Mouse (Mus musculus) stomach, embryonic 14.5 days (tissue): ENCODE results near the gene Ube2i. TPM values are rescaled to one million over a fixed set of nuclear protein-coding genes. Genes with fewer than 3 reads are reported as not detected.

Experiments used
- ATAC-seq: fragments of 200-750 bp; cut with Nextera tagmentation; 2 replicates; pipeline ENCODE4 v1.8.0; 2017; ENCODE audit warnings: low read depth, moderate TSS enrichment; ENCODE audit not compliant: insufficient number of reproducible peaks, insufficient read depth, low FRiP score
- H3K27ac ChIP-seq: fragments of 300-500 bp; sonication (generic); 2 replicates; pipeline ENCODE4 v1.5.1; 2014; ENCODE audit warnings: mild to moderate bottlenecking, low read length, moderate library complexity, mixed read lengths
- H3K27me3 ChIP-seq: fragments of 300-500 bp; sonication (generic); 2 replicates; pipeline ENCODE4 v1.6.1; 2014; ENCODE audit warnings: low read length, control low read depth, mixed read lengths; ENCODE audit not compliant: control insufficient read depth, insufficient read depth
- H3K36me3 ChIP-seq: fragments of 300-500 bp; sonication (generic); 2 replicates; pipeline ENCODE4 v1.6.1; 2014; ENCODE audit warnings: mild to moderate bottlenecking, control low read depth, low read length, moderate library complexity, mixed read lengths; ENCODE audit not compliant: control insufficient read depth, insufficient read depth
- H3K4me1 ChIP-seq: fragments of 300-500 bp; sonication (generic); 2 replicates; pipeline ENCODE4 v1.6.1; 2014; ENCODE audit warnings: low read length, control low read depth, mixed read lengths; ENCODE audit not compliant: control insufficient read depth, insufficient read depth
- H3K4me2 ChIP-seq: fragments of 300-500 bp; sonication (generic); replicated peaks from 2 replicates; pipeline ENCODE4 v1.6.1; 2014; ENCODE audit warnings: low read depth, low read length, control low read depth
- H3K4me3 ChIP-seq: fragments of 300-500 bp; sonication (generic); 2 replicates; pipeline ENCODE4 v1.5.1; 2014; ENCODE audit warnings: low read depth, low read length, control low read depth
- H3K9ac ChIP-seq: fragments of 300-500 bp; sonication (generic); replicated peaks from 2 replicates; pipeline ENCODE4 v1.6.1; 2014; ENCODE audit warnings: low read depth, mild to moderate bottlenecking, control low read depth, low read length, moderate library complexity, mixed read lengths
- H3K9me3 ChIP-seq: fragments of 300-500 bp; sonication (generic); 2 replicates; pipeline ENCODE4 v1.6.1; 2016; ENCODE audit warnings: low read depth, low read length, control low read depth; ENCODE audit not compliant: control insufficient read depth
- WGBS: fragments of 180-500 bp; shearing (Covaris S2); extraction: QIAGEN DNeasy Blood & Tissue Kit; methylation state at CpG from one replicate; pipeline ENCODE4 v1.1.7; 2014; 5-methylcytosine and 5-hydroxymethylcytosine counted together
- polyA plus RNA-seq: library from polyadenylated mRNA; unstranded; fragments of >200 nt; fragmentation: Nextera tagmentation; extraction: Ambion mirVana; gene quantifications from 2 replicates; pipeline ENCODE4 v1.2.1, GENCODE M21; 2014

The Ube2i gene
- polyA plus RNA-seq: 592 and 600 TPM in 2 replicates

- Histone ChIP-seq H3K9me3 (no peaks in the 10 kb centered on the region), H3K27ac (peak within 1 kb of the TSS; percentile 97), H3K27me3 (no peaks in the 10 kb centered on the region), H3K4me3 (peak within 1 kb of the TSS; percentile 98), H3K9ac (peak within 1 kb of the TSS; percentile 100), H3K4me1 (peaks cover 20% of the 10 kb centered on the region), H3K4me2 (peak within 1 kb of the TSS; percentile 17; the same call in 1 of the 2 replicates), H3K36me3 (peaks cover 4% of the 10 kb centered on the region; the same call in 1 of the 2 replicates)
- no peak for ATAC-seq
- WGBS: 79% methylated on average over 9 of the region's 9 CpGs
These were observed at the start of gene Ube2i for GRCm38 (mm10) chr17:25274571-25275346. TSS of gene Ube2i (minus strand) at chr17:25274622.

DNA sequence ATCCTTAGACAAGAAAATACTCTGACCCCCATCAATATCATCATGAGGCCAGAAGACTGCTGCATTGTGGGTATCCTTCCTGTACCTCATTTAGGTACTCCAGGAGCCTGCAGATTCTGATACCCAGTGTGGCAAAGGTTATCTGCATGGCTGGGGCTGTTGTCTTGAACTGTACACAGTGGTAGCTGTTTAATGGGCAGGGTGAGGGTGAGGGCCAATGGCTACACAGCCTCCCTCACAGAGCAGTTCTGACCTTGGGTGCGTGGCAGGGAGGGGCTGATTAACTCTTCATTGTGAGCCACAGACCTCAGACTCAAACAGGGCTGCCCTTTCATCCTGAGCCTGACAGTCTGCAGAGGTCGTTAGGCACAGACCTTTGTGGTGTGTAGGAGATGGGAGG, 48.5 kb upstream of the Ube2i start:
- Histone ChIP-seq H3K27ac (no peak overlapping the region), H3K36me3 (no peaks in the 10 kb centered on the region), H3K4me3 (no peak overlapping the region), H3K9me3 (no peaks in the 10 kb centered on the region), H3K9ac (no peak overlapping the region), H3K27me3 (no peaks in the 10 kb centered on the region), H3K4me2 (no peak overlapping the region), H3K4me1 (no peaks in the 10 kb centered on the region)
- WGBS: 9% methylated on average over 2 of the region's 2 CpGs
- ATAC-seq: no peak

- Histone ChIP-seq H3K9me3 (no peaks in the 10 kb centered on the region), H3K4me2 (no peak overlapping the region), H3K4me1 (no peaks in the 10 kb centered on the region), H3K36me3 (no peaks in the 10 kb centered on the region), H3K27me3 (no peaks in the 10 kb centered on the region), H3K4me3 (no peak overlapping the region), H3K9ac (no peak overlapping the region), H3K27ac (no peak overlapping the region)
- 88% methylated on average over 8 of the region's 8 CpGs for WGBS
- ATAC-seq: no peak
These were observed 46.4 kb upstream of the Ube2i start for GRCm38 (mm10) chr17:25320819-25321218.

- no peak within 1 kb of the TSS for H3K4me3 ChIP-seq
- no peaks in the 10 kb centered on the region for H3K27me3 ChIP-seq
- no peak within 1 kb of the TSS for H3K27ac ChIP-seq
- no peak within 1 kb of the TSS for H3K9ac ChIP-seq
- no peak for ATAC-seq
- WGBS: 71% methylated on average over 5 of the region's 5 CpGs
- no peaks in the 10 kb centered on the region for H3K36me3 ChIP-seq
- no peaks in the 10 kb centered on the region for H3K9me3 ChIP-seq
- no peak within 1 kb of the TSS for H3K4me2 ChIP-seq
- no peaks in the 10 kb centered on the region for H3K4me1 ChIP-seq
These were observed 43.9 kb upstream of the Ube2i start, which contains the start of gene Prss29 for GRCm38 (mm10) chr17:25318354-25318753. TSS of gene Prss29 (plus strand) at chr17:25318654.

DNA sequence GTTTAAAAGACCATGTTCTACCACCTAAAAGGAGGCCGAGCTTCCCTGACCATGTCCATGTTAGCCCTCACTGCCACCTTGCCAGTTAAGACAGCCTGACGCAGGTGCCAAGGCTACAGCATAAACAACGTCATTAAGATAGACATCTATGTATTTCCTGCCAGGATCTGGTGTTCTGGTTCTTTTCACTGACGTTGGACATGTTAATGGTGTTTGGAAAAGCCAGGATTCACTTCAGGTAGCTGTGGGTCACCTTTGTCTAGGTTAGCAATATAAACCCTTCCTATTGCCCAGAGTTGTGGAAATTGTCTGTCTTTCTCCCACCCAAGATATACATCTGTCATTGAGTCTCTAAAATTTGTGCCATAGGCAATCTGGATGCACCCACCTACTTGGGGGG, 33.9 kb upstream of the Ube2i start, which contains the start of gene Prss28:
Prss28 (plus strand) TSS at position 301 of the 400 bp plus-strand sequence.
- Histone ChIP-seq H3K27ac (no peak within 1 kb of the TSS), H3K36me3 (no peaks in the 10 kb centered on the region), H3K4me3 (no peak within 1 kb of the TSS), H3K27me3 (no peaks in the 10 kb centered on the region), H3K4me2 (no peak within 1 kb of the TSS), H3K9ac (no peak within 1 kb of the TSS), H3K9me3 (no peaks in the 10 kb centered on the region), H3K4me1 (no peaks in the 10 kb centered on the region)
- no peak for ATAC-seq
- 51% methylated on average over 4 of the region's 4 CpGs for WGBS

- Histone ChIP-seq H3K27ac (no peak within 1 kb of the TSS), H3K4me1 (no peaks in the 10 kb centered on the region), H3K27me3 (no peaks in the 10 kb centered on the region), H3K4me2 (no peak within 1 kb of the TSS), H3K9ac (no peak within 1 kb of the TSS), H3K36me3 (no peaks in the 10 kb centered on the region), H3K9me3 (no peaks in the 10 kb centered on the region), H3K4me3 (no peak within 1 kb of the TSS)
- WGBS: 70% methylated on average over 5 of the region's 5 CpGs
- no peak for ATAC-seq
These were observed 23.7 kb upstream of the Ube2i start, which contains the start of gene Prss34 for GRCm38 (mm10) chr17:25298094-25298493. TSS of gene Prss34 (plus strand) at chr17:25298394.

DNA sequence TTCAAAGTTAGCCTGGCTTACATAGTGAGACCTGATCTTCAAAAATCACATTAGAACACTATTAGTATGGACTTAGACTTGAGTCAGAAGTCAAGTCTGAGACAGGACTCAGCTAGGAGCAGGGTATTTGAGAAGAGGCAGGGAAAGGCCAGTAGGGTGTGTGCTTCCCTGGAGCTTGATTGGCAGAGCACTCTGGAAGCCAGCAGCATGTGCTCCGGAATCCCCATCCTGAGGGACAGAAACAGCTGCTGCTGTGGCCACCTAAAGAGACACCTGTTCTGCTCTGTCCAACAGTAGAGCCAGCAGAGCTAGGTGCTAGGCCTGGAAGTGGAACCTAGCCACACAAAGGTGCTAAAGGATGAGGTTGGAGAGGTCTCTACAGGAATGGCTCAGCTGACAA, 19.7 kb upstream of the Ube2i start:
- no peaks in the 10 kb centered on the region for H3K4me1 ChIP-seq
- H3K36me3 ChIP-seq: no peaks in the 10 kb centered on the region
- WGBS: 60% methylated on average over 1 of the region's 1 CpGs
- no peak overlapping the region for H3K27ac ChIP-seq
- H3K4me3 ChIP-seq: no peak overlapping the region
- no peak overlapping the region for H3K9ac ChIP-seq
- no peaks in the 10 kb centered on the region for H3K9me3 ChIP-seq
- H3K27me3 ChIP-seq: no peaks in the 10 kb centered on the region
- no peak overlapping the region for H3K4me2 ChIP-seq
- ATAC-seq: no peak

GRCm38 (mm10) chr17:25293495-25293894, 19.1 kb upstream of the Ube2i start:
- H3K9ac ChIP-seq: no peak overlapping the region
- no peaks in the 10 kb centered on the region for H3K4me1 ChIP-seq
- no peaks in the 10 kb centered on the region for H3K9me3 ChIP-seq
- H3K36me3 ChIP-seq: no peaks in the 10 kb centered on the region
- H3K4me3 ChIP-seq: no peak overlapping the region
- H3K27me3 ChIP-seq: no peaks in the 10 kb centered on the region
- no peak overlapping the region for H3K27ac ChIP-seq
- ATAC-seq: no peak
- 62% methylated on average over 5 of the region's 5 CpGs for WGBS
- no peak overlapping the region for H3K4me2 ChIP-seq
